ENCODE assay signal across 8 mouse cellular contexts in the genomic region with DNA sequence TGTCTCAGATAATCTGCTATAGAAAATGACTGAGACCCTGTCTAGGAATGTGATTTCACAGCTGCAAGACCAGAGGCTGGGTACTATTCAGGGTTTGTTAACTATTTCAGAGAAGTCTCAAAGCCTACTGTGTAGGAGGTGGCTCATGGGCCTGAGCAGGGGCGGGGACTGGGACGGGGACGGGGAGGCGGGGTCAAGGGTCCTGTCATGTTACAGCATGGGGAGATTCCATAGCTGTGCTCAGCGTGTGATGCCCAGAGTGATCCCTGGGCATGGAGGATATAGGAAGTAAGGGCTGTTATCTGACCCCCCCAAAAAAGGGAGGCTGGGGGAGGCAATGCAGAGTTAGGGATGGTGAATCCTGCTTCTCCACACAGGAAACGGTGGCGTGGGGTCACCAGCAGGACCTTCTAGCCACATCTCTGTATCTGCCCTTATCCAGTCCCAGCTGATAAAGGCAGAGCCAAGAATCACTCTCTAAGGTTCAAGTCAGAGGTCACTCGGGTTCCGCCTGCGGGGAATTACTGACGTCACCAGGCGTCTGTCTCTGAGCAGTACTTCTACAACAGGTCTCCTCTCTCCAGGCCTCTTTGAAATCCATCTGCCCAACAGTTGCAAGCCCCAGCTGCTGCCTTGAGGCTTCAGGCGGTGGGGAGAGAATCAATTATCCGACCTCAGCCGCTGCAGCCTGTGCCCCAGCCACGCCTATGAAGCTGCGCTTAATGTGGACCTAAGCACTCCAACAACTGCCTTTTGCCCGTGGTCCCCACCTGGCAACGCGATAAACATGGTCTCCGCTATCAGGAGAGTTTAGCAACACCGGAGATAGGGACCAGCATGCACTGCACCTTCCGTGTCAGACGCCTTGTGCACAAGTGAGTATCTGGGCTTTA. TPM values are rescaled to one million over a fixed set of nuclear protein-coding genes. Genes with fewer than 3 reads are reported as not detected.
DNase-seq lines count a peak whose midpoint lies in the region; ATAC-seq lines count a peak whose summit lies in the region.

No protein-coding gene starts in this region.

- peak overlapping the region; percentile 2 to 16; a peak in 2 of 4 replicates for H3K27ac ChIP-seq in heart, embryonic 14.5 days (replicated peaks in 1 of 2; ENCODE audit: control insufficient read depth in 1 of 2, insufficient read depth in 1 of 2, low read depth in 2 of 2, low read length in 2 of 2)
- H3K27ac ChIP-seq in midbrain, embryonic 14.5 days (replicated peaks; ENCODE audit: low read depth, low read length): no peak overlapping the region

- H3K4me2 ChIP-seq in heart, embryonic 14.5 days (ENCODE audit: low read length): peak overlapping the region; percentile 59
- H3K4me2 ChIP-seq in midbrain, embryonic 14.5 days (ENCODE audit: low read length): no peak overlapping the region

- no peaks in the 10 kb centered on the region for H3K27me3 ChIP-seq in heart, embryonic 14.5 days (ENCODE audit: control insufficient read depth, insufficient read depth, low read length)
- H3K27me3 ChIP-seq in midbrain, embryonic 14.5 days (ENCODE audit: control insufficient read depth, insufficient read depth, low read length): no peaks in the 10 kb centered on the region

- ATAC-seq in heart, embryonic 14.5 days (ENCODE audit: insufficient number of reproducible peaks, insufficient read depth, low FRiP score, low read depth): no peak
- ATAC-seq in midbrain, embryonic 14.5 days (ENCODE audit: low FRiP score, low TSS enrichment): peak; percentile 57

- peak overlapping the region; percentile 47 for H3K9ac ChIP-seq in heart, embryonic 14.5 days (ENCODE audit: low read length)
- H3K9ac ChIP-seq in midbrain, embryonic 14.5 days (replicated peaks; ENCODE audit: low read length): no peak overlapping the region

- H3K4me1 ChIP-seq in heart, embryonic 14.5 days (ENCODE audit: control insufficient read depth in 2 of 2, insufficient read depth in 2 of 2, low read length in 2 of 2): peaks cover 13 to 14% of the 10 kb centered on the region in 2 experiments
- H3K4me1 ChIP-seq in midbrain, embryonic 14.5 days (ENCODE audit: control insufficient read depth, insufficient read depth, low read length): peaks cover 18% of the 10 kb centered on the region; the same call in 1 of the 2 replicates

- H3K36me3 ChIP-seq in heart, embryonic 14.5 days (ENCODE audit: control insufficient read depth, insufficient read depth, low read length): no peaks in the 10 kb centered on the region
- H3K36me3 ChIP-seq in midbrain, embryonic 14.5 days (ENCODE audit: control insufficient read depth, insufficient read depth, low read length): no peaks in the 10 kb centered on the region

- 7% methylated on average over 24 of the region's 24 CpGs for WGBS in heart, embryonic 14.5 days
- WGBS in midbrain, embryonic 14.5 days: 34% methylated on average over 24 of the region's 24 CpGs

- no peaks in the 10 kb centered on the region for H3K9me3 ChIP-seq in heart, embryonic 14.5 days (ENCODE audit: control insufficient read depth, low read length)
- no peaks in the 10 kb centered on the region for H3K9me3 ChIP-seq in midbrain, embryonic 14.5 days (ENCODE audit: control insufficient read depth, low read length)

- intact Hi-C loops in heart, postnatal 25 days (cut with DNase I): no loop called here

- peak; percentile 93 for DNase-seq in heart, adult 11 months
- DNase-seq in heart, postnatal 25 days (ENCODE audit: low spot score): no peak
- DNase-seq in kidney, postnatal 36 days: peak; percentile 54 to 68
- DNase-seq in midbrain, embryonic 14.5 days: peak; percentile 52
- no peak for DNase-seq in cerebellum, adult 11 months
- DNase-seq in urinary bladder, postnatal 36 days (ENCODE audit: low spot score in 2 of 2): no peak
- no peak for DNase-seq in urinary bladder, postnatal 4 days (ENCODE audit: low spot score in 2 of 2)

- peak overlapping the region; percentile 16 to 29; a peak in 3 of 4 replicates for H3K4me3 ChIP-seq in heart, embryonic 14.5 days (ENCODE audit: control insufficient read depth in 1 of 2, insufficient read depth in 1 of 2, low read depth in 1 of 2, low read length in 2 of 2)
- no peak overlapping the region for H3K4me3 ChIP-seq in midbrain, embryonic 14.5 days (replicated peaks; ENCODE audit: low read depth, low read length)

RNA-seq across cellular contexts. Expression of a gene that starts 33.9 kb away (rescaled TPM):
- 100 to 1,000 TPM; 146 to 157 TPM for total RNA-seq in heart, postnatal 25 days (2021)
- 25.1 and 25.3 TPM in 2 replicates for polyA plus RNA-seq in heart, embryonic 14.5 days (2014; fragmentation: Nextera tagmentation; extraction: Ambion mirVana)
- 2.4 and 4.5 TPM in 2 replicates for polyA plus RNA-seq in midbrain, embryonic 14.5 days (2014; fragmentation: Nextera tagmentation; extraction: Ambion mirVana)

Comparison
In these comparisons a context has a peak if more than half of its experiments do, and no peak if none do; other contexts are left out.
1. DNase-seq: peak in heart, adult 11 months (single experiment), kidney, postnatal 36 days (2 of 2) and midbrain, embryonic 14.5 days (single experiment); none in heart, postnatal 25 days (single experiment), cerebellum, adult 11 months (single experiment), urinary bladder, postnatal 36 days (0 of 2) and urinary bladder, postnatal 4 days (0 of 2).